In genomic region chr11:114789061-114789714, GRCm38 (mm10) we compare ENCODE assay signal across 7 mouse cellular contexts. TPM values are rescaled to one million over a fixed set of nuclear protein-coding genes. Genes with fewer than 3 reads are reported as not detected.
DNase-seq lines count a peak whose midpoint lies in the region; ATAC-seq lines count a peak whose summit lies in the region.

No protein-coding gene starts in this region.

- DNase-seq in adrenal gland, adult 8-10 months = peak; percentile 41
- peak; percentile 91 for DNase-seq in embryo, embryonic 11 days
- peak; percentile 80 to 88 for DNase-seq in gastrocnemius, postnatal 4 days (ENCODE audit: low spot score in 2 of 2)
- DNase-seq in spleen, adult 18-20 months = peak; percentile 55 to 81

- H3K9ac ChIP-seq in intestine, embryonic 16.5 days (ENCODE audit: low read depth, low read length) = no peak overlapping the region
- H3K9ac ChIP-seq in limb, embryonic 13.5 days = no peak overlapping the region
- H3K9ac ChIP-seq in midbrain, embryonic 15.5 days = no peak overlapping the region

- ATAC-seq in intestine, embryonic 16.5 days = peak; percentile 46
- peak; percentile 45; the same call in 1 of the 2 replicates for ATAC-seq in limb, embryonic 13.5 days (ENCODE audit: low FRiP score, low read depth)
- peak; percentile 25; the same call in 1 of the 2 replicates for ATAC-seq in midbrain, embryonic 15.5 days (replicated peaks)

- peaks cover 85% of the 10 kb centered on the region for H3K27me3 ChIP-seq in intestine, embryonic 16.5 days (replicated peaks; ENCODE audit: control insufficient read depth, insufficient read depth, low read length)
- H3K27me3 ChIP-seq in limb, embryonic 13.5 days = peaks cover 100% of the 10 kb centered on the region
- peaks cover 42% of the 10 kb centered on the region for H3K27me3 ChIP-seq in midbrain, embryonic 15.5 days (replicated peaks)

- H3K4me2 ChIP-seq in intestine, embryonic 16.5 days (ENCODE audit: low read depth, low read length) = no peak overlapping the region
- peak overlapping the region; percentile 51 for H3K4me2 ChIP-seq in limb, embryonic 13.5 days (replicated peaks)
- H3K4me2 ChIP-seq in midbrain, embryonic 15.5 days = peak overlapping the region; percentile 44

- 11% methylated on average over 30 of the region's 30 CpGs for WGBS in intestine, embryonic 16.5 days
- 12% methylated on average over 30 of the region's 30 CpGs for WGBS in limb, embryonic 13.5 days
- WGBS in midbrain, embryonic 15.5 days = 12% methylated on average over 30 of the region's 30 CpGs

- H3K27ac ChIP-seq in intestine, embryonic 16.5 days (ENCODE audit: low read length) = no peak overlapping the region
- H3K27ac ChIP-seq in limb, embryonic 13.5 days = no peak overlapping the region
- no peak overlapping the region for H3K27ac ChIP-seq in midbrain, embryonic 15.5 days

- H3K36me3 ChIP-seq in intestine, embryonic 16.5 days (ENCODE audit: control insufficient read depth, insufficient read depth, low read length) = no peaks in the 10 kb centered on the region
- H3K36me3 ChIP-seq in limb, embryonic 13.5 days = no peaks in the 10 kb centered on the region
- no peaks in the 10 kb centered on the region for H3K36me3 ChIP-seq in midbrain, embryonic 15.5 days (replicated peaks)

- no peak overlapping the region for H3K4me3 ChIP-seq in intestine, embryonic 16.5 days (ENCODE audit: low read length)
- peak overlapping the region; percentile 22 for H3K4me3 ChIP-seq in limb, embryonic 13.5 days
- H3K4me3 ChIP-seq in midbrain, embryonic 15.5 days = peak overlapping the region; percentile 15; the same call in 1 of the 2 replicates

- no peaks in the 10 kb centered on the region for H3K9me3 ChIP-seq in intestine, embryonic 16.5 days (ENCODE audit: control insufficient read depth, low read length)
- H3K9me3 ChIP-seq in limb, embryonic 13.5 days = no peaks in the 10 kb centered on the region
- H3K9me3 ChIP-seq in midbrain, embryonic 15.5 days = no peaks in the 10 kb centered on the region

- peaks cover 13% of the 10 kb centered on the region; the same call in 1 of the 2 replicates for H3K4me1 ChIP-seq in intestine, embryonic 16.5 days (ENCODE audit: control insufficient read depth, insufficient read depth, low read length)
- H3K4me1 ChIP-seq in limb, embryonic 13.5 days = peaks cover 21% of the 10 kb centered on the region
- peaks cover 48% of the 10 kb centered on the region for H3K4me1 ChIP-seq in midbrain, embryonic 15.5 days

RNA-seq across cellular contexts. Expression of gene Btbd17, which starts 6.6 kb away (rescaled TPM):
- total RNA-seq in adrenal gland, adult 8-10 months (2022) = not detected
- total RNA-seq in gastrocnemius, postnatal 4 days (2021) = 1 to 10 TPM; 3.6 to 4.4 TPM
- polyA plus RNA-seq in intestine, embryonic 16.5 days (2015; fragmentation: Nextera tagmentation; extraction: Ambion mirVana) = 0.71 and 0.87 TPM in 2 replicates
- 1.7 TPM in 2 replicates for polyA plus RNA-seq in limb, embryonic 13.5 days (2015; fragmentation: Nextera tagmentation; extraction: Ambion mirVana)
- 21.4 and 28.4 TPM in 2 replicates for polyA plus RNA-seq in midbrain, embryonic 15.5 days (2015; fragmentation: Nextera tagmentation; extraction: Ambion mirVana)

RNA-seq across cellular contexts. Expression of gene Gpr142, which starts 9.5 kb away (rescaled TPM):
- not detected for total RNA-seq in adrenal gland, adult 8-10 months (2022)
- not detected for total RNA-seq in gastrocnemius, postnatal 4 days (2021)
- 0.20 and 0.43 TPM in 2 replicates for polyA plus RNA-seq in intestine, embryonic 16.5 days (2015; fragmentation: Nextera tagmentation; extraction: Ambion mirVana)
- not detected in 2 replicates for polyA plus RNA-seq in limb, embryonic 13.5 days (2015; fragmentation: Nextera tagmentation; extraction: Ambion mirVana)
- not detected in 2 replicates for polyA plus RNA-seq in midbrain, embryonic 15.5 days (2015; fragmentation: Nextera tagmentation; extraction: Ambion mirVana)

RNA-seq across cellular contexts. Expression of gene Kif19a, which starts 24.0 kb away (rescaled TPM):
- total RNA-seq in adrenal gland, adult 8-10 months (2022) = 1 to 10 TPM in 1 of 4 experiments, under 1 TPM in 3; 0.38 to 1.3 (median 0.76) TPM
- 1 to 10 TPM; 3.4 to 5.6 TPM for total RNA-seq in gastrocnemius, postnatal 4 days (2021)
- 0.15 and 0.51 TPM in 2 replicates for polyA plus RNA-seq in intestine, embryonic 16.5 days (2015; fragmentation: Nextera tagmentation; extraction: Ambion mirVana)
- polyA plus RNA-seq in limb, embryonic 13.5 days (2015; fragmentation: Nextera tagmentation; extraction: Ambion mirVana) = 0.09 and 0.23 TPM in 2 replicates
- 0.40 and 0.46 TPM in 2 replicates for polyA plus RNA-seq in midbrain, embryonic 15.5 days (2015; fragmentation: Nextera tagmentation; extraction: Ambion mirVana)

Comparison
In these comparisons a context has a peak if more than half of its experiments do, and no peak if none do; other contexts are left out.
1. DNase-seq: peak in every context shown above with its lines; median percentile 91 in embryo, embryonic 11 days; 84 in gastrocnemius, postnatal 4 days; 68 in spleen, adult 18-20 months; 41 in adrenal gland, adult 8-10 months.